Mouse (Mus musculus): ENCODE results near the gene Eif4e2.

Eif4e2 gene

GRCm38 (mm10) chr1:87213735-87214704 lies at the start of gene Eif4e2:
TSS of gene Eif4e2 (plus strand) at chr1:87213914.
- DNase-seq (ENCODE audit: inconsistent age in 2 of 2, low spot score in 1 of 2), result peak; percentile 96 to 97

GRCm38 (mm10) chr1:87164164-87164795 lies 49.4 kb upstream of the Eif4e2 start:
- no peak for DNase-seq (ENCODE audit: inconsistent age in 2 of 2, low spot score in 1 of 2)

- no peak for DNase-seq (ENCODE audit: inconsistent age in 2 of 2, low spot score in 1 of 2)
Measured at GRCm38 (mm10) chr1:87164796-87165184, 48.9 kb upstream of the Eif4e2 start.

- DNase-seq (ENCODE audit: inconsistent age in 2 of 2, low spot score in 1 of 2), result no peak
Measured at GRCm38 (mm10) chr1:87170458-87170857, 43.3 kb upstream of the Eif4e2 start.

GRCm38 (mm10) chr1:87171312-87171711 lies 42.4 kb upstream of the Eif4e2 start:
- DNase-seq (ENCODE audit: inconsistent age in 2 of 2, low spot score in 1 of 2), result no peak

GRCm38 (mm10) chr1:87172316-87172715 lies 41.4 kb upstream of the Eif4e2 start:
- peak; percentile 52 to 75 for DNase-seq (ENCODE audit: inconsistent age in 2 of 2, low spot score in 1 of 2)

GRCm38 (mm10) chr1:87174006-87174955 lies 39.4 kb upstream of the Eif4e2 start:
- DNase-seq (ENCODE audit: inconsistent age in 2 of 2, low spot score in 1 of 2), result peak; percentile 75 to 89

GRCm38 (mm10) chr1:87175852-87176292 lies 37.8 kb upstream of the Eif4e2 start:
- peak; percentile 52 to 71 for DNase-seq (ENCODE audit: inconsistent age in 2 of 2, low spot score in 1 of 2)

GRCm38 (mm10) chr1:87180896-87181295 lies 32.8 kb upstream of the Eif4e2 start:
- DNase-seq (ENCODE audit: inconsistent age in 2 of 2, low spot score in 1 of 2), result peak; percentile 85 to 86

- DNase-seq (ENCODE audit: inconsistent age in 2 of 2, low spot score in 1 of 2), result no peak
Measured at GRCm38 (mm10) chr1:87183013-87183412, 30.7 kb upstream of the Eif4e2 start, which contains the start of gene Prss56. TSS of gene Prss56 (plus strand) at chr1:87183313.

- peak in 1 of 2 experiments; percentile 54 for DNase-seq (ENCODE audit: inconsistent age in 2 of 2, low spot score in 1 of 2)
Measured at GRCm38 (mm10) chr1:87183998-87184750, 29.5 kb upstream of the Eif4e2 start.

GRCm38 (mm10) chr1:87184751-87185139 lies 29.0 kb upstream of the Eif4e2 start:
- peak; percentile 81 to 92 for DNase-seq (ENCODE audit: inconsistent age in 2 of 2, low spot score in 1 of 2)

GRCm38 (mm10) chr1:87185526-87185925 lies 28.2 kb upstream of the Eif4e2 start:
- peak in 1 of 2 experiments; percentile 37 for DNase-seq (ENCODE audit: inconsistent age in 2 of 2, low spot score in 1 of 2)

GRCm38 (mm10) chr1:87186261-87187036 lies 27.3 kb upstream of the Eif4e2 start:
- peak in 1 of 2 experiments; percentile 51 for DNase-seq (ENCODE audit: inconsistent age in 2 of 2, low spot score in 1 of 2)

GRCm38 (mm10) chr1:87187037-87187355 lies 26.7 kb upstream of the Eif4e2 start:
- peak; percentile 71 to 90 for DNase-seq (ENCODE audit: inconsistent age in 2 of 2, low spot score in 1 of 2)

GRCm38 (mm10) chr1:87190429-87190828 lies 23.3 kb upstream of the Eif4e2 start, which contains the start of gene Chrnd:
TSS of gene Chrnd (plus strand) at chr1:87190607.
- no peak for DNase-seq (ENCODE audit: inconsistent age in 2 of 2, low spot score in 1 of 2)

GRCm38 (mm10) chr1:87197296-87197695 lies 16.4 kb upstream of the Eif4e2 start:
- no peak for DNase-seq (ENCODE audit: inconsistent age in 2 of 2, low spot score in 1 of 2)

- DNase-seq (ENCODE audit: inconsistent age in 2 of 2, low spot score in 1 of 2), result no peak
Measured at GRCm38 (mm10) chr1:87198119-87199065, 15.3 kb upstream of the Eif4e2 start.
